Mouse (Mus musculus) leukemia stem cell, adult 10-12 weeks (primary cell): ENCODE results near the gene Prox1. TPM values are rescaled to one million over a fixed set of nuclear protein-coding genes. Genes with fewer than 3 reads are reported as not detected.

Experiments used
- polyA plus RNA-seq: library from polyadenylated mRNA; stranded (reverse); fragments of >175 nt; gene quantifications from 2 replicates; pipeline ENCODE4 v1.2.3, GENCODE M21; 2012; ENCODE audit warnings: low replicate concordance

Prox1 gene
- polyA plus RNA-seq = 1.1 and 1.2 TPM in 2 replicates

GRCm38 (mm10) chr1:190169911-190170818 lies at the start of gene Prox1:
Gene Prox1 (minus strand): TSS chr1:190170714.

Other genes starting within 250 kb of the Prox1 start
- gene Smyd2, start 248.4 kb downstream of the Prox1 start, polyA plus RNA-seq = 10.5 and 14.0 TPM in 2 replicates